Mouse (Mus musculus): ENCODE data around the gene Agpat4.

GRCm38 (mm10) chr17:12146132-12146681, 27.7 kb downstream of the Agpat4 start:
- TF ChIP-seq POLR2A (IDR thresholded peaks at IDR 0.05; ENCODE audit: low read depth, low read length) (no peak), CTCF (conservative IDR thresholded peaks at IDR 0.05; ENCODE audit: insufficient read depth, insufficient read length, low read depth, low read length) (no peak)

All from kidney, adult 2 months (tissue).